Mouse (Mus musculus) G1E (cell line): ENCODE results near the gene Jun. TPM values are rescaled to one million over a fixed set of nuclear protein-coding genes. Genes with fewer than 3 reads are reported as not detected.

ENCODE experiments used
- ATAC-seq: 2 replicates; pipeline ENCODE4 v1.8.0; 2016; ENCODE audit warnings: mild to moderate bottlenecking; ENCODE audit not compliant: insufficient number of reproducible peaks, poor library complexity, low FRiP score, severe bottlenecking; ENCODE audit errors: extremely low read depth
- DNase-seq: peaks from one replicate; pipeline ENCODE4 v3.0.0; 2012; ENCODE audit warnings: low spot score
- H3K27me3 ChIP-seq: 2 replicates; pipeline ENCODE4 v1.6.1; 2012; ENCODE audit warnings: mild to moderate bottlenecking, low read length, inconsistent platforms; ENCODE audit not compliant: insufficient read depth
- H3K36me3 ChIP-seq: replicated peaks from 2 replicates; pipeline ENCODE3; 2012; ENCODE audit warnings: mild to moderate bottlenecking, inconsistent platforms
- H3K4me1 ChIP-seq: 2 replicates; pipeline ENCODE4 v1.6.1; 2012; ENCODE audit warnings: low read depth, low read length, inconsistent platforms, mixed read lengths; ENCODE audit not compliant: insufficient read depth
- H3K4me3 ChIP-seq: 2 replicates; pipeline ENCODE4 v1.5.1; 2012; ENCODE audit warnings: low read depth, mild to moderate bottlenecking, inconsistent platforms, low read length, moderate library complexity, mixed read lengths
- H3K9me3 ChIP-seq: replicated peaks from 2 replicates; pipeline ENCODE4 v1.6.1; 2012; ENCODE audit warnings: inconsistent platforms
- CTCF ChIP-seq: IDR thresholded peaks from 2 replicates; pipeline ENCODE4 v1.5.1; 2012; ENCODE audit warnings: low read depth, low read length, inconsistent platforms, mixed read lengths
- GATA1 ChIP-seq: IDR thresholded peaks from 2 replicates; pipeline ENCODE4 v1.6.1; 2012; ENCODE audit warnings: borderline replicate concordance, low read length, inconsistent platforms, mixed read lengths
- GATA2 ChIP-seq: IDR thresholded peaks from 2 replicates; pipeline ENCODE4 v1.6.1; 2012; ENCODE audit warnings: low read depth, low read length, inconsistent platforms, borderline replicate concordance
- POLR2AphosphoS5 ChIP-seq: IDR thresholded peaks from 2 replicates; pipeline ENCODE4 v1.6.1; 2012; ENCODE audit warnings: low read depth, low read length, inconsistent platforms; ENCODE audit not compliant: insufficient replicate concordance
- TAL1 ChIP-seq: conservative IDR thresholded peaks from 2 replicates; pipeline ENCODE4 v1.6.1; 2012; ENCODE audit warnings: low read depth, low read length, inconsistent platforms, mixed read lengths
- polyA plus RNA-seq: library from polyadenylated mRNA; stranded (reverse); fragments of >175 nt; gene quantifications from 2 replicates; pipeline ENCODE4 v1.2.3, GENCODE M21; 2012
- total RNA-seq, 2 experiments: library from RNA; stranded (forward) in 1 of 2; stranded (reverse) in 1 of 2; fragments of 200-1000 nt in 1 of 2; fragments of >200 nt in 1 of 2; fragmentation: Nextera tagmentation in 1 of 2; gene quantifications; 2 replicates each; pipeline ENCODE4 v1.2.3; 2014 to 2017

The Jun gene
- total and polyA plus RNA-seq, 3 experiments, result 1.7 to 2.9 (median 2.3) TPM

- peaks cover 33% of the 10 kb centered on the region for H3K27me3 ChIP-seq
- H3K36me3 ChIP-seq, result no peaks in the 10 kb centered on the region
- ATAC-seq (no peak), DNase-seq (no peak)
- TF ChIP-seq CTCF, result no peak
- TF ChIP-seq POLR2AphosphoS5, result no peak
- TF ChIP-seq GATA2, result no peak
- TF ChIP-seq TAL1, result no peak
- no peak for TF ChIP-seq GATA1
- H3K4me1 ChIP-seq, result peaks cover 10% of the 10 kb centered on the region; the same call in 1 of the 2 replicates
- H3K9me3 ChIP-seq, result no peaks in the 10 kb centered on the region
- no peak overlapping the region for H3K4me3 ChIP-seq
Measured at GRCm38 (mm10) chr4:95096731-95097130, 44.7 kb upstream of the Jun start.

GRCm38 (mm10) chr4:95095911-95096310 lies 43.9 kb upstream of the Jun start:
- Histone ChIP-seq H3K4me3 (no peak overlapping the region), H3K9me3 (no peaks in the 10 kb centered on the region), H3K4me1 (peaks cover 10% of the 10 kb centered on the region; the same call in 1 of the 2 replicates), H3K36me3 (no peaks in the 10 kb centered on the region), H3K27me3 (peaks cover 32% of the 10 kb centered on the region)
- ATAC-seq (no peak), DNase-seq (no peak)
- no peak for TF ChIP-seq POLR2AphosphoS5
- no peak for TF ChIP-seq GATA2
- no peak for TF ChIP-seq GATA1
- TF ChIP-seq CTCF, result no peak

GRCm38 (mm10) chr4:95095355-95095754 lies 43.3 kb upstream of the Jun start:
- Histone ChIP-seq H3K27me3 (peaks cover 32% of the 10 kb centered on the region), H3K9me3 (no peaks in the 10 kb centered on the region), H3K36me3 (no peaks in the 10 kb centered on the region), H3K4me1 (peaks cover 10% of the 10 kb centered on the region; the same call in 1 of the 2 replicates), H3K4me3 (no peak overlapping the region)
- no peak for DNase-seq
- ATAC-seq, result no peak
- TF ChIP-seq CTCF (no peak), GATA1 (no peak), GATA2 (no peak), TAL1 (no peak), POLR2AphosphoS5 (no peak)

GRCm38 (mm10) chr4:95094700-95095113 lies 42.7 kb upstream of the Jun start:
- ATAC-seq, result no peak

GRCm38 (mm10) chr4:95093615-95094014 lies 41.6 kb upstream of the Jun start:
- no peaks in the 10 kb centered on the region for H3K36me3 ChIP-seq
- no peak overlapping the region for H3K4me3 ChIP-seq
- H3K27me3 ChIP-seq, result peaks cover 30% of the 10 kb centered on the region
- no peak for TF ChIP-seq TAL1
- no peak for TF ChIP-seq POLR2AphosphoS5
- no peak for TF ChIP-seq CTCF
- no peak for TF ChIP-seq GATA2
- TF ChIP-seq GATA1, result no peak
- no peaks in the 10 kb centered on the region for H3K9me3 ChIP-seq
- H3K4me1 ChIP-seq, result peaks cover 10% of the 10 kb centered on the region; the same call in 1 of the 2 replicates
- DNase-seq (no peak), ATAC-seq (no peak)

More at GRCm38 (mm10) chr4:95094700-95095113, 42.7 kb upstream of the Jun start:
- H3K9me3 ChIP-seq, result no peaks in the 10 kb centered on the region
- peaks cover 10% of the 10 kb centered on the region; the same call in 1 of the 2 replicates for H3K4me1 ChIP-seq
- no peak for DNase-seq
- TF ChIP-seq POLR2AphosphoS5 (no peak), GATA1 (no peak), GATA2 (no peak), TAL1 (no peak), CTCF (no peak)
- peaks cover 32% of the 10 kb centered on the region for H3K27me3 ChIP-seq
- no peak overlapping the region for H3K4me3 ChIP-seq
- no peaks in the 10 kb centered on the region for H3K36me3 ChIP-seq

GRCm38 (mm10) chr4:95092516-95092915 lies 40.5 kb upstream of the Jun start:
- DNase-seq (no peak), ATAC-seq (no peak)
- no peak overlapping the region for H3K4me3 ChIP-seq
- no peaks in the 10 kb centered on the region for H3K9me3 ChIP-seq
- H3K36me3 ChIP-seq, result no peaks in the 10 kb centered on the region
- TF ChIP-seq POLR2AphosphoS5 (no peak), TAL1 (no peak), GATA1 (no peak), CTCF (no peak), GATA2 (no peak)
- H3K4me1 ChIP-seq, result peaks cover 7% of the 10 kb centered on the region; the same call in 1 of the 2 replicates
- H3K27me3 ChIP-seq, result peaks cover 30% of the 10 kb centered on the region

- Histone ChIP-seq H3K4me3 (no peak overlapping the region), H3K27me3 (peaks cover 28% of the 10 kb centered on the region), H3K9me3 (no peaks in the 10 kb centered on the region), H3K36me3 (no peaks in the 10 kb centered on the region), H3K4me1 (peaks cover 7% of the 10 kb centered on the region; the same call in 1 of the 2 replicates)
- DNase-seq (no peak), ATAC-seq (no peak)
- TF ChIP-seq TAL1, result no peak
- TF ChIP-seq POLR2AphosphoS5, result no peak
- no peak for TF ChIP-seq GATA1
- no peak for TF ChIP-seq CTCF
- no peak for TF ChIP-seq GATA2
Measured at GRCm38 (mm10) chr4:95091536-95091935, 39.5 kb upstream of the Jun start.
